Mouse (Mus musculus) retina, adult 2 months (tissue): ENCODE data around the gene Ptges3l.
"Not testable (repeated sequence)": the region's sequence is repeated elsewhere in the genome, so short reads cannot be mapped to it uniquely, and the experiment has no call there.

Experiments used
- DNase-seq: peaks from one replicate; pipeline ENCODE4 v3.0.0-alpha.2; 2012; ENCODE audit warnings: low read depth, low spot score

The Ptges3l gene

DNA sequence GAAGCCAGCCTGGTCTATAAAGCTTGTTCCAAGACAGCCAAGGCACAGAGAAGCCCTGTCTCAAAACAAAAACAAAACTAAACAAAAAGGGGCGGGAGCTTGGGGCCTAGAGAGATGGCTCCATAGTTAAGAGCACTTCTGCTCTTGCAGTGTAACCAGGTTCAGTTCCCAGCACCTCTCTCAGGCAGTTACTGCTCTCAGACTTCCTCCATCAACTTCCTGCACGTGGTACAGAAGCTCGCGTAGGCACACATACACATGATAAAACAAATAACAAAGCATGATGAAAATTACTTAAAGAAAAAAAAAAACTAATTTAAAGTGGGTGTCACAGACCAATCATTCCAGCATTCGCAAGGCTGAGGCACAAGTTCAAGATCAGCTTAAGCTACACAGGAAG is 5.0 kb downstream of the Ptges3l start:
- no peak for DNase-seq

DNA sequence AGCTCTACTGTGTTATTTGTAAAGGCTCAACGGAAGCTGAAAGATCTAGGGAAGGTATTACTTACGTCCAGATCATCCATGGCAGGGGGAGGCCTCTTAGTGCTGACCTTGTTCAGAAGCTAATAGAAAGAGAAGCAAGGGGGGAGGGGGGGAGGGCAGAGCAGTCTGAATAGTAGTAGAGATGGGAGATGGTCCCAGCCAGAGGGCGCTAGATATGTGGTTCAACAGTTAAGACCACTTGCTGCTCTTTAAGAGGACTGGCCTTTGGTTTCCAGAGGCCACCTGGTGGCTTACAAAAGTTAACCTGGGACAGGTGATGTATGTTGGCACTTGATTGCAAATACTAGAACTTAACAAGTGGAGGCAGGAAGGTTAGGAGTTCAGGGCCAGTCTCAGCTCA is 5.5 kb downstream of the Ptges3l start:
- no peak for DNase-seq

DNA sequence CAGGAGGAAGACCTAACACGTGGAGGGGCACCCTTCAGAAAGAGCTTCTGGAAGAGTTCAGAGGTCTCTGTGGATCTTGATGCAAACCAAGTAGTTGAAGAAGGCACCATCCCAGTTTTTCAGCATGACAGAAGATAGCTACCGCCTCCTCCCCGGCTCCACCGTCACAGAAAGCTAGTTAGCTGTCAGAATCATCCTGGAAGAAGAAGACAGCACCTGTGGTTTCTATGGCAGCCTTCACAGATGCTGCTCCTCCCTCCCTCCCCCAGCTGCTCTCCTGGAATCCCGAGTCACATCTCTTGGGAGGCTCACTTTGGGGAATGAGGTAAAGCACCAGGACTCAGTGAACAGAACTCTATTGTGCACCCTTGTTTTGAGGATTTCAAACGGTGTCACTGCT is 6.1 kb downstream of the Ptges3l start:
- no peak for DNase-seq

DNA sequence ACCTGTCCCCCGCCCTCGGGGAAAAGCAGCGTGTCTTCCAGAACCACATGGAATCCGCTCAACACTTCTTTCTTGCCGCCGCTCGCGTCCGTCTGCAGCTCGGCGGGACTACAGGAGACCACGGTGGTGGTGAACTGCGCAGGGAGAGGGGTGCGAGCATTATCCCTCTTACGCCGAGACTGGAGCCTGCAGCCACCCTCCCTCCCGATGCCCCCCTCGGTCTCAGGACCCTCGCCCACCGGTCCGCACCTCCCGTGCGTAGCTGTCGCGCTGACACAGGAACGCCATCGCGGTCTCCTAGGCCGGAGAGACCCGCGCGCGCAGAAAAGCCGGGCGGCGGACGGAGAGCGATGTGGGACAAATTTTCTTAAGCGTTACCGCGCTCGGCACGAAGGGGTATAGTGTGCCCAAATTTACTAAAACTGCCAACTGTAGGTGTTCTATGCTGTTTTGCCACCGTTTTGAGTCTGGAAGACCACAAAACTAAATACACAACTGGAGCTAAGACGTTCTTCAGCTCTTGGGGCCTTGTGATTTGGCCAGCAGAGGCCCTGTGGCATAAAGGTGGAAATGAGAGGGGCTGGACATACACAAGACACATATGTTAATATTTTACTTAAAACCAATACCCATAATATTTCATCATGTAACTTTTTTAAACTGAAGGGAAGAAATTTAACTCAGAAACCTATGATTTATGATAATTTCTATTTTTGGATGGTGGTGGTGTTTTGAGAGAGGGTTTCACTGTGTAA is 7.9 kb downstream of the Ptges3l start, which contains the start of gene Aarsd1:
Gene Aarsd1 (minus strand): TSS at position 515 of the 755 bp plus-strand sequence.
- DNase-seq, result peak; percentile 75

DNA sequence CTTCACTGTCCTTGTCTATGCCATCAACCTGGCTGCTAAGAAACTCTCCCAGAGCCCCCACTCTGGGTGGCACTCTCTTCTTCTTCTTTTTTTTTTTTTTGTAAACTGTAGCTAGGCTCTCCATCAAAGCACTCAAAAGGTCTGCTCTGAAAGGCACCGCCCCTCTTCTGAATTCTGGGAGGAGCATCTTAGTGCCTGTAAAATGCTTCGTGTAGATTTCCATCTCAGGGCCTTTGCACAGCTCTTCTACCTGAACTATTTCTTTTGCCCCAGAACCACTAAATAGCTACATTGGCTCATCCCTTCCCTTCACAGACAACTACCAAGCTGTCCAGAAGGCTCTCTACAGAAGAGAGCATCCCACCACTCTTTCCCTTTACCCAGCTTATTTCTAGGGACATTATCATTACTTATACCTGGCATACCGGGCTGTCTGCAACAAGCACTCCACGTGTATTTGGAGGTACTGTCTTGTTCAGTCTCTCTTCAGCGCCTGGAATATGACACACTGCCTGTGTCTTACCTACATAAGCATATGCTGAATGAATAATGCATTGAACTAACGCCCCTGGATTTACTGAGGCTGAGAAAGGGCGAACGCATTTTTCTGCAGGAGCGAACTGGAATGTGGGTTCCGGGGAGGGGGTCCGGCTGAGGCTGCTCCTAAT is 8.6 kb downstream of the Ptges3l start:
- no peak for DNase-seq

DNA sequence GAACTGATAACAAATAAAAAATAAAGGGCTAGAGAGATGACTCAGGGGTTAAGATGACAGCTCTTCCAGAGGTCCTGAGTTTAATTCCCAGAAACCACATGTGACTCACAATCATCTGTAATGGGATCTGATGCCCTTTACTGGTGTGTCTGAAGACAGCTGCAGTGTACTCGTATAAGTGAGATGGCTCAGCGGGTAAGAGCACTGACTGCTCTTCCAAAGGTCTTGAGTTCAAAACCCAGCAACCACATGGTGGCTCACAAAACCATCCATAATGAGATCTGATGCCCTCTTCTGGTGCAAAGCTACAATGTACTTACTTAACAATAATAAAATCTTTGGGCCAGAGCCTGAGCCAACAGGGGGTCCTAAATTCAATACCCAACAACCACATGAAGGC is 9.8 kb downstream of the Ptges3l start:
- DNase-seq, result no peak

DNA sequence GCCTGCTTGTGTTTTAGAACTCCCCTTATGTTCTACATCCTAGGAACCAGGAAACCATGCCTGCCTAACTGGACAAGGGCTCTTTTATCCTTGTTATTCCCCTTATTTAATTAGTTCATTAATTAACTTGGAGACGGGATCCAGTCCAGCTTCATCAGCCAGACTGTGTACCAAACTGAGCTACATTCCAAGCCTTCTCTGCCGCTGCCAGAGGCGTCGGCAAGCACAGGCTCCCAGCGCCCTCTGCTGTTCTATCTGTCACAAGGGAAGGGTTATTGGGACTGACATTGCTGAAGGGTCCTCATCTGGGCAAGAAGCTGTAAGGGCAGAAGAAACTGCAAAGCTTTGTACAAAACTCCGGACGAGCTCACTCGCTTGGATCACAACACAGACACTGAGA is 30.0 kb downstream of the Ptges3l start:
- DNase-seq, result peak; percentile 34

DNA sequence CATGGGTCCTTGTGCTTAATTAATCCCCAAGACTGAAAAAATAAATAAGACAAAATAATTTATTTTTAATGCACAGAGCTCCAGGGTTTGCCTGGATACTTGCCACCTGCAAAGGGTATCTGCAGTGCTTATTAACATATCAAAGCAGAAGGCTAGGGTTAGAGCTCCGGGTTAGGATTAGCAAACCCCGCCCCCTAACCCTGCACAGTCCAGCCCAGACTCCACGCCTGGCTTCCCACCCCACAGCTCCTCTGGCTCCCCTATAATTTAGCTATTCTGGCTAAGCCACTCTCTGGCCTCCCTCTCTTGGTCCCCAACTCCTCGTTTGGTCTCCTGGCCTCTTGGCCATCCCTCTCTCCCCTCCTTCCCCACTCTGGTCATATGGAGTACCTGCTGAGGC is 43.3 kb downstream of the Ptges3l start:
- no peak for DNase-seq

DNA sequence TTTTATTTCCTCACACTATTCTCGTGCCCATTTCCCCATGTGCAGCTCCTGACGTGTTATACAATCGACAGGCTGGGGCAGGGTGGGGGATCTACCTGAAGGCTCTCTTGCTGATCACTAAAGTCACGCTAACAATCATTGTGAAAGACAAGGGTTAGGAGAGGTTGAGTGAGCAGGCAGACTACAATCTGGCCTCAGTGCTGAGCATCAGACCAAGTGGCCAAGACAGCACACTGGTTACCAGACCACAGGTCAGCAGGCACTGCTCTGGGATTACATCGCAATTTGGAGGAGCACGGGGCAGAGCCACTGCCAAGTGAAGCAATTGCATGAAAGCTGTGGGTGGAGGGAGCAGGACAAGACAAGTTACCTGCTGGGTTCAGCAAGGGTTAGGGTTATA is 46.2 kb downstream of the Ptges3l start:
- no peak for DNase-seq

DNA sequence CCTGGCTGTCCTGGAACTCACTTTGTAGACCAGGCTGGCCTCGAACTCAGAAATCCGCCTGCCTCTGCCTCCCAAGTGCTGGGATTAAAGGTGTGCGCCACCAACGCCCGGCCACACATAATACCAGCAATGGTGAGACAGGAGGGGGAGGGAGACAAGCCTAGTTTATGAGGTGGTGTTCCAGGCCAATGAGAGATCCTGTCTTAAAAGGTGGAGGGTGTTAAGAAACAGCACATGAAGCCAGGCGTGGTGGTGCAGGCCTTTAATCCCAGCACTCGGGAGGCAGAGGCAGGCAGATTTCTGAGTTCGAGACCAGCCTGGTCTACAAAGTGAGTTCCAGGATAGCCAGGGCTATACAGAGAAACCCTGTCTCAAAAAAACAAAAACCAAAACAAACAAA is 46.9 kb downstream of the Ptges3l start:
- not testable (repeated sequence) for DNase-seq

DNA sequence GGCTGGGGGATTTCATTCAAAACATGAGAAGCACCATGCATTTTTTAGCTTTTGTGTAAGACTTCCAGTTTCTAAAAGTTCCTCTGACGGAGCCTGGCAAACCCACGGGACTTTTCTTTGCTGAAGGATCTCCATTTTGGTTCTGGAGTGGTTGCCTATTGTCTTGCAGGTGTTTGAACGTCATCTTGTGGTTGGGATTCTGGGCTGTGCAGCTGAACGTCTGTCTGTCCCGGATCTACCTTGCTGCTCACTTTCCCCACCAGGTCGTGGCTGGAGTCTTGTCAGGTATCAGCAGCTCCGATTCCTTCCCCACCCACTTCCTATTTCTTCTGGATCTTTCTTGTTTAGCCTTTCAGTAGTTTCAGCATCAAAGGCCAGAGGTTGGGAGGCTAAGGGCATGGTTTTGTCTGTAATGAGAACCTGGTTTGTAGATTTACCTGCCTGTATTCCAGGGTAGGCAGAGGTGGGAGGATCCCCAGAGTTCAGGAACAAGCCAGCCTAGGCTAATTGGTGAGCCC is 50.7 kb downstream of the Ptges3l start:
- no peak for DNase-seq

DNA sequence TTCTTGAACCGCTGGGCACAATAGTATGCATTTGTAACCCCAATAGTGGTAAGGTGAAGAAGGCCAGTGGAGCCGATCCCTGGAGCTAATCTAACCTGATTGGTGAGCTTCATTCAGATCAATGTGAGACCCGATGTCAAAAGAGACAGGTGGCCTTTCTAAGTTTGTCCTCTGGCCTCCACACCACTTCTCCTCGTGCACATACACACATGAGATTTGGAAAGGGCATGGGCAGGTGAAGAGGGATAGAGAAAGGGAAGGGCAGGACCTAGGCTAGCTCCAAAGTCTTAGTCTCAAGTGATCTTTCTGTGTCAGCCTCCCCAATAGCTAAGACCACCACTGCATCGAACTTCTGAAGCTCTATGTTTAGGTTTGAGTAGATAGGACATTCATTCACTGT is 55.0 kb downstream of the Ptges3l start:
- no peak for DNase-seq
